Mouse (Mus musculus) erythroblast, adult 5-6 weeks (primary cell): ENCODE measurements around the gene Hoxd8. TPM values are rescaled to one million over a fixed set of nuclear protein-coding genes. Genes with fewer than 3 reads are reported as not detected.

Source experiments
- total RNA-seq, 2 experiments: library from RNA; stranded (forward) in 1 of 2; stranded (reverse) in 1 of 2; fragments of 150-400 nt in 1 of 2; fragments of 200-764, 138-1000 nt in 1 of 2; gene quantifications; 2 replicates each; pipeline versions ENCODE4 v1.2.3 to v1.2.4; 2015 to 2017; ENCODE audit warnings: low replicate concordance in 2 of 2

Hoxd8 gene
- total RNA-seq, 2 experiments from 2014 or later, result not detected

Other genes starting within 250 kb of the Hoxd8 start
- 14.0 and 29.4 TPM in 2 replicates for gene Lnpk, start 125.2 kb upstream of the Hoxd8 start, total RNA-seq (2015; ENCODE audit: low replicate concordance)
- 31.1 and 45.9 TPM in 2 replicates for gene Lnpk, start 125.2 kb upstream of the Hoxd8 start, total RNA-seq (2017; ENCODE audit: low replicate concordance)
- not detected in 2 replicates for gene Evx2, start 45.1 kb upstream of the Hoxd8 start, total RNA-seq (2015; ENCODE audit: low replicate concordance)
- not detected in 2 replicates for gene Evx2, start 45.1 kb upstream of the Hoxd8 start, total RNA-seq (2017; ENCODE audit: low replicate concordance)
- gene Hoxd13, start 36.3 kb upstream of the Hoxd8 start, total RNA-seq (2015; ENCODE audit: low replicate concordance), result not detected in 2 replicates
- gene Hoxd13, start 36.3 kb upstream of the Hoxd8 start, total RNA-seq (2017; ENCODE audit: low replicate concordance), result not detected in 2 replicates
- gene Hoxd12, start 29.6 kb upstream of the Hoxd8 start, total RNA-seq (2015; ENCODE audit: low replicate concordance), result not detected in 2 replicates
- not detected in 2 replicates for gene Hoxd12, start 29.6 kb upstream of the Hoxd8 start, total RNA-seq (2017; ENCODE audit: low replicate concordance)
- gene Hoxd11, start 25.1 kb upstream of the Hoxd8 start, total RNA-seq (2015; ENCODE audit: low replicate concordance), result not detected in 2 replicates
- gene Hoxd11, start 25.1 kb upstream of the Hoxd8 start, total RNA-seq (2017; ENCODE audit: low replicate concordance), result not detected in 2 replicates
- not detected in 2 replicates for gene Hoxd10, start 12.7 kb upstream of the Hoxd8 start, total RNA-seq (2015; ENCODE audit: low replicate concordance)
- gene Hoxd10, start 12.7 kb upstream of the Hoxd8 start, total RNA-seq (2017; ENCODE audit: low replicate concordance), result 0.42 TPM in 1 of 2 replicates, not detected in the other
- not detected in 2 replicates for gene Hoxd9, start 6.9 kb upstream of the Hoxd8 start, total RNA-seq (2015; ENCODE audit: low replicate concordance)
- not detected in 2 replicates for gene Hoxd9, start 6.9 kb upstream of the Hoxd8 start, total RNA-seq (2017; ENCODE audit: low replicate concordance)
- gene Hoxd3, start 7.3 kb downstream of the Hoxd8 start, total RNA-seq (2015; ENCODE audit: low replicate concordance), result not detected in 2 replicates
- not detected in 2 replicates for gene Hoxd3, start 7.3 kb downstream of the Hoxd8 start, total RNA-seq (2017; ENCODE audit: low replicate concordance)
- not detected in 2 replicates for gene Hoxd4, start 7.3 kb downstream of the Hoxd8 start, total RNA-seq (2015; ENCODE audit: low replicate concordance)
- gene Hoxd4, start 7.3 kb downstream of the Hoxd8 start, total RNA-seq (2017; ENCODE audit: low replicate concordance), result not detected in 2 replicates
- not detected in 2 replicates for gene Gm28230, start 22.1 kb downstream of the Hoxd8 start, total RNA-seq (2015; ENCODE audit: low replicate concordance)
- gene Gm28230, start 22.1 kb downstream of the Hoxd8 start, total RNA-seq (2017; ENCODE audit: low replicate concordance), result not detected in 2 replicates
- not detected in 2 replicates for gene Hoxd1, start 58.4 kb downstream of the Hoxd8 start, total RNA-seq (2015; ENCODE audit: low replicate concordance)
- not detected in 2 replicates for gene Hoxd1, start 58.4 kb downstream of the Hoxd8 start, total RNA-seq (2017; ENCODE audit: low replicate concordance)
- 25.9 and 36.7 TPM in 2 replicates for gene Mtx2, start 121.2 kb downstream of the Hoxd8 start, total RNA-seq (2015; ENCODE audit: low replicate concordance)
- 4.6 and 7.7 TPM in 2 replicates for gene Mtx2, start 121.2 kb downstream of the Hoxd8 start, total RNA-seq (2017; ENCODE audit: low replicate concordance)